Mouse (Mus musculus) neural tube, embryonic 11.5 days (tissue): ENCODE results near the gene Utp18. TPM values are rescaled to one million over a fixed set of nuclear protein-coding genes. Genes with fewer than 3 reads are reported as not detected.
A peak's percentile ranks its signal among the peaks of the same experiment; 100 is the strongest.
"Not testable (repeated sequence)": the region's sequence is repeated elsewhere in the genome, so short reads cannot be mapped to it uniquely, and the experiment has no call there.

ENCODE experiments used
- ATAC-seq: fragments of 200-750 bp; cut with Nextera tagmentation; 2 replicates; pipeline ENCODE4 v1.8.0; 2017; ENCODE audit warnings: moderate number of reproducible peaks, mild to moderate bottlenecking, moderate TSS enrichment, moderate library complexity; ENCODE audit not compliant: insufficient read depth, low FRiP score, low TSS enrichment
- DNase-seq: peaks from one replicate; pipeline ENCODE4 v3.0.0-alpha.2; 2015; ENCODE audit warnings: low spot score
- H3K27ac ChIP-seq: fragments of 300-500 bp; sonication (generic); 2 replicates; pipeline ENCODE4 v1.5.1; 2014; ENCODE audit warnings: low read depth, mild to moderate bottlenecking, low read length
- H3K27me3 ChIP-seq: fragments of 300-500 bp; sonication (generic); 2 replicates; pipeline ENCODE4 v1.6.1; 2014; ENCODE audit warnings: mild to moderate bottlenecking, low read length, mixed read lengths; ENCODE audit not compliant: control insufficient read depth, insufficient read depth
- H3K36me3 ChIP-seq: fragments of 300-500 bp; sonication (generic); 2 replicates; pipeline ENCODE4 v1.6.1; 2014; ENCODE audit warnings: mild to moderate bottlenecking, low read length, moderate library complexity, mixed read lengths; ENCODE audit not compliant: control insufficient read depth, insufficient read depth
- H3K4me1 ChIP-seq: fragments of 300-500 bp; sonication (generic); 2 replicates; pipeline ENCODE4 v1.6.1; 2014; ENCODE audit warnings: low read length, mixed read lengths; ENCODE audit not compliant: control insufficient read depth, insufficient read depth
- H3K4me2 ChIP-seq: fragments of 300-500 bp; sonication (generic); 2 replicates; pipeline ENCODE4 v1.6.1; 2014; ENCODE audit warnings: low read depth, mild to moderate bottlenecking, moderate library complexity
- H3K4me3 ChIP-seq: fragments of 300-500 bp; sonication (generic); 2 replicates; pipeline ENCODE4 v1.5.1; 2014; ENCODE audit warnings: low read depth, low read length
- H3K9ac ChIP-seq: fragments of 300-500 bp; sonication (generic); 2 replicates; pipeline ENCODE4 v1.6.1; 2014; ENCODE audit warnings: mild to moderate bottlenecking, low read length
- H3K9me3 ChIP-seq: fragments of 300-500 bp; sonication (generic); 2 replicates; pipeline ENCODE4 v1.6.1; 2016; ENCODE audit warnings: low read length; ENCODE audit not compliant: control insufficient read depth
- WGBS: fragments of 180-500 bp; shearing (Covaris S2); extraction: QIAGEN DNeasy Blood & Tissue Kit; methylation state at CpG from one replicate; pipeline ENCODE4 v1.1.7; 2014; 5-methylcytosine and 5-hydroxymethylcytosine counted together
- polyA plus RNA-seq: library from polyadenylated mRNA; unstranded; fragments of >200 nt; fragmentation: Nextera tagmentation; extraction: Ambion mirVana; gene quantifications from 2 replicates; pipeline ENCODE4 v1.2.1, GENCODE M21; 2014

The Utp18 gene
- polyA plus RNA-seq, result 40.7 and 45.0 TPM in 2 replicates

DNA sequence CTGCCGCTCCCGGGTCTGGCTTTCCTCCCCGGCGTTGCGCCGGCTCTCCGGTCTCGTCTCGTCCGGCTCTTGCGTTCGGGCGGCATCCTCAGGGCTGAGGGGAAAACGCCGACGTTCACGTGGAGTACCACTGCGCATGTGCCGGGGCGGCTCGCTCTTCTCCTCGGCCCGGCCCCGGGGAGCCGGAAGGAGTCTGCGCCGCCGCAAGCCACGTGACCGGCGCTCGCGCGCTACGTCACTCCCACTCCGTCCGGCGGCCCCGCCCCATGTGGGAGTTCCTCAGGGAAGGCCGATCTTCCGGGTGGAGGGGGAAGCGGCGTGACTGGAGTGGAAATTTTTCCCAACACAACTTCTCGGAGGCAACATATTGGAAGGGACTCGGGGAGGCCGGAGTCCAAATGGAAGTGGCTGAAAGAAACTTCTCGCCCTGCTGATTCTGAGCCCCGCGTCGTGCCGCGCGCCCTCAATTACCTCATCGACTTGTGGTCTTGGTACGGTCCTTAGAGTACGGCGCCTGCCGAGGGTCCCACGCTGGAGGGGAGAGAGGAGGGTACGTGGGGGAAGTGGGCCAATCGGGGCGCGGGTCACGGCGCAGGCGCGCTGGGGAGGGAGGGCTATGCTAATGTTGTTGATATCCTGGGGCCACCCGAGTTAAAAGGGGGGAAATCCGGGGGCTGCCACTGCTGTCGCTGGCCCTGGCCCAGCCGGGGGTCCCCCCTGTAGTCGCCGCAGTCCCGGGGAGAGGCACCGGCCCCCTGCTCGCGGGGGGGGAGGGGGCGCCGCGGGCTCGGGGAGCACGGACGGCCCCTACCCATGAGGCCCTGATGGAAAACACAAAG is at the start of gene Utp18, which contains the start of gene Mbtd1:
TSS of gene Utp18 (minus strand) at position 195 of the 839 bp plus-strand sequence.
TSS of gene Mbtd1 (plus strand) at position 281 of the 839 bp plus-strand sequence.
- Histone ChIP-seq H3K36me3 (no peaks in the 10 kb centered on the region), H3K4me2 (peak within 1 kb of the TSS; percentile 86), H3K27ac (peak within 1 kb of the TSS; percentile 84), H3K27me3 (no peaks in the 10 kb centered on the region), H3K4me1 (peaks cover 18% of the 10 kb centered on the region), H3K9ac (peak within 1 kb of the TSS; percentile 97), H3K4me3 (peak within 1 kb of the TSS; percentile 98), H3K9me3 (no peaks in the 10 kb centered on the region)
- ATAC-seq, result peak; percentile 97
- DNase-seq, result peak; percentile 99
- under 1% methylated on average over 74 of the region's 83 CpGs for WGBS

DNA sequence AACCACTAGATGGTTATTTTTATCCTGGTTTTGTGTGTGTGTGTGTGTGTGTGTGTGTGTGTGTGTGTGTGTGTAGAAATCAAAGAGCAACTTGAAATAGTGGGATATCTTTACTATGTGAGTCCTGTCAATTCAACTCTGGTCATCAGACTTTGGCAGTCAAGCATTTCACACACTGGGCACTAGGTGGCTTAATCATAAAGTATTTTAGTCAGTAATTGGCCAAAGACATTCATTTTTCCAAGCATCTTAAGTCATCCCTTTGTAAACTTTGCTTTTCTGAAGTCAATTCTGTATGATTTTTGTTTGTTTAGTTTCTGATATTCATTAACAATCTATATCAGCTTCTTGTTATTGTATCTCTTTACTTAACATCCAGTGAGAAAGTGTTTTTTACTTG is 43.5 kb upstream of the Utp18 start:
- no peak overlapping the region for H3K9ac ChIP-seq
- H3K36me3 ChIP-seq, result peaks cover 11% of the 10 kb centered on the region
- H3K27me3 ChIP-seq, result no peaks in the 10 kb centered on the region
- DNase-seq (no peak), ATAC-seq (no peak)
- no peak overlapping the region for H3K4me2 ChIP-seq
- no peaks in the 10 kb centered on the region for H3K4me1 ChIP-seq
- H3K9me3 ChIP-seq, result no peaks in the 10 kb centered on the region
- no peak overlapping the region for H3K4me3 ChIP-seq
- no peak overlapping the region for H3K27ac ChIP-seq

DNA sequence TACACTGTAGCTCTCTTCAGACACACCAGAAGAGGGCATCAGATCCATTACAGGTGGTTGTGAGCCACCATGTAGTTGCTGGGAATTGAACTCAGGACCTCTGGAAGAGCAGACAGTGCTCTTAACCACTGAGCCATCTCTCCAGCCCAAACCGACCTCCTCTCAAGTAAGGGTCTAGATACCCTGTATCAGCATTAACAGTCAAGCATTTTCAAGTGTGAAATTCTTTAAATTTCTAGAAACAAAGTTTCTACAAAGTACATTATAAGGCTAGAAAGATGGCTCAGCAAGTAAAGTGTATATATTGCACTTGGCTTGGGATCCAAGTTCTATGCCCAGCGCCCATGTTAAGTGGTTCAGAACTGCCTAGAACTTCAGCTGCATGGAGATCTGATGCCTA is 29.5 kb upstream of the Utp18 start:
- H3K4me2 ChIP-seq, H3K4me3 ChIP-seq, H3K4me1 ChIP-seq, DNase-seq, H3K9me3 ChIP-seq, ATAC-seq, H3K27ac ChIP-seq, H3K9ac ChIP-seq, H3K27me3 ChIP-seq, H3K36me3 ChIP-seq: not testable (repeated sequence)
- WGBS, result 91% methylated on average over 2 of the region's 2 CpGs

DNA sequence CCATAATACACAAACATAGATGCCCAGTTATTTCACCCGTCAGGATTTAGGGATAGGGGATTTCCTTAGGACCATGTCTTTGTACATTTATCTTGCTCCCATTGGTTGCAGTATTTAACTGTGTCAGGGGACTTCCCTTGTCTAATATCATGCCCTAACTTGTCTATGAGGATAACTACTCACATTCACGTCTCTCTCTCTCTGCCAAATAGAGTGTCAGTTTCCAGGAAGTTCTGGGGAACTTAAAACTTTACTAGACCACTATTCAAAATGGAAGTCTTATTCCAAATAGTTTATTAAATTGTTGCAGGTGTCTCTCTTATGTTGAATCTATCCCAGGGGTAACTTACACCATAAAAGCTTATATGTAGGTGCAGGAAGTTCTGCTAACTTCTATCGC is 26.0 kb upstream of the Utp18 start:
- 94% methylated on average over 3 of the region's 3 CpGs for WGBS
- DNase-seq, result no peak
- Histone ChIP-seq H3K27me3 (no peaks in the 10 kb centered on the region), H3K9ac (no peak overlapping the region), H3K9me3 (no peaks in the 10 kb centered on the region), H3K4me1 (no peaks in the 10 kb centered on the region), H3K36me3 (no peaks in the 10 kb centered on the region; the same call in 1 of the 2 replicates), H3K27ac (no peak overlapping the region), H3K4me3 (no peak overlapping the region), H3K4me2 (no peak overlapping the region)
- ATAC-seq, result no peak

DNA sequence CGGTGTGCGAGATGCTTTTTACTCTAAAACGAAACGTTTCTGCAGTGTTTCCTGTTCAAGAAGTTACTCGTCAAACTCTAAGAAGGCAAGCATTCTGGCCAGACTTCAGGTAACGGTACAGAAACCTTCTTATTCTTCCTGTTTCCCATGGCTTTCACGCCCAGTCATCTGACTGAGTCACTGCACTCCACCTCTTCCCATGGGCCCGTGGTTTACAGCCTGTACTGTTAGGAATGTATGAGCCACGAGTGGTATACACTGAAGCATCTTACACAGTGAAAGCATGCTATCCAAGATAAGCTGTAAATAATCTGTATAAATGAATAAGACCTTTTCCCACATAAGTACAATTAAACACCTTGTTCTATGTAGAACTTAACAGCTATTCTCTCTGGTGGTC is 23.3 kb upstream of the Utp18 start:
- no peaks in the 10 kb centered on the region for H3K4me1 ChIP-seq
- no peaks in the 10 kb centered on the region for H3K27me3 ChIP-seq
- 92% methylated on average over 9 of the region's 9 CpGs for WGBS
- no peak overlapping the region for H3K4me3 ChIP-seq
- H3K9me3 ChIP-seq, result no peaks in the 10 kb centered on the region
- H3K9ac ChIP-seq, result no peak overlapping the region
- H3K36me3 ChIP-seq, result no peaks in the 10 kb centered on the region; the same call in 1 of the 2 replicates
- DNase-seq (no peak), ATAC-seq (no peak)
- no peak overlapping the region for H3K27ac ChIP-seq
- H3K4me2 ChIP-seq, result no peak overlapping the region

DNA sequence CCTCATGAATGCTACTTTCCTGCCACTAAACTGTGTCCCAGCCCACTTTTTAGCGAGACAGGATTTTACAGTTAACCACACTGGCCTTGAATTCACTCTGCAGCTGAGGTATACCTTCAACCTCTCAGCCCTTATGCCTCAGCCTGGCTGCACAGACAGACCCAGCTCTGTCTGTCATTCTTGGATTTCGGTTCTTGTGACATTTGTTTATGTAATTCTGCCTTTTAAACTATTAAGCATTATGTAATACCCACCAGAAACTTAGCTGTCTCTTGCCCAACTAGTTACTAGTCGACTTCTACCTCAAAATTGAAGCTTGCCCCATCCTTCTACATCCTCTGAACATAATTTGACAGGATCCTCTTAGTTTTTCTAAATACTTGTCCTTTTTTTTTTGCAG is 22.3 kb upstream of the Utp18 start:
- Histone ChIP-seq H3K36me3 (no peaks in the 10 kb centered on the region; the same call in 1 of the 2 replicates), H3K9ac (no peak overlapping the region), H3K4me1 (no peaks in the 10 kb centered on the region), H3K27me3 (no peaks in the 10 kb centered on the region), H3K9me3 (no peaks in the 10 kb centered on the region), H3K4me2 (no peak overlapping the region), H3K27ac (no peak overlapping the region), H3K4me3 (no peak overlapping the region)
- DNase-seq, result no peak
- no peak for ATAC-seq
- 91% methylated on average over 3 of the region's 3 CpGs for WGBS

DNA sequence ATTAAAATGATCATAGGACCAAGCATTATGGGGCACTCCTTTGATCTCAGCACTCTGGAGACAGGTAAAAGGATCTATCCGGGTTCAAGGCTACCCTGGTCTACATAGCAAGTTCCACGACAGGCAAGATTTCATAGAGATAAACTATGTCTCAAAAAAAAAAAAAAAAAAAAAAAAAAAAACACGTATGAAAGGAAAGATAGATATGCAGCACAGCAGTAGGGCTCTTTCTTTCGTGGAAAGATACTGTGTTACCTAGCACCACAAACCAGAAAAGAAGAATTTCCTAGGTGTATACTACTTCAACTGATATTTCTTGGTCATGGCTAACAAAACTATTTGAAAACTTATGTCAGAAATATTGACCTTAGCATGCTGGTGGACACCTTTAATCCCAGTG is 21.3 kb upstream of the Utp18 start:
- Histone ChIP-seq H3K4me2 (no peak overlapping the region), H3K9me3 (no peaks in the 10 kb centered on the region), H3K27me3 (no peaks in the 10 kb centered on the region), H3K36me3 (no peaks in the 10 kb centered on the region; the same call in 1 of the 2 replicates), H3K9ac (no peak overlapping the region), H3K27ac (no peak overlapping the region), H3K4me1 (no peaks in the 10 kb centered on the region), H3K4me3 (no peak overlapping the region)
- no peak for DNase-seq
- 96% methylated on average over 4 of the region's 4 CpGs for WGBS
- ATAC-seq, result no peak

DNA sequence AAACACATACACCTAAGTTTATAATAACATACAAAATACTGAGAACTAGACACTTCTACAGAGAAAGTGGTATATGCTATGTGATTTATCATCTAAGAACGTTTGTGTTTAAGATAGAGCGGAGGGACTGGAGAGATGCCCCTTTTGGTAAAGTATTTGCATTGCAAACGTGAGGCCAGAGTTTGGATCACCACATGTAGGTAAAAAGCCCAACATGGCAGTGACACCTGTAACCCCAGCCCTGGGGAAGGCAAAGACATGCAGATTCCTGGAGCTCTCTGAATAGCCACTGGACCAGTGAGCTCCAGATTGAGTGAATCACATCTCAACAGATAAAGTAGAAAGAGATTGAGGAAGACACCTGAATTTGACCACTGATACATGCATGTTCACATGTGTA is 12.2 kb upstream of the Utp18 start:
- DNase-seq (no peak), ATAC-seq (no peak)
- no peaks in the 10 kb centered on the region for H3K9me3 ChIP-seq
- H3K4me3 ChIP-seq, result no peak overlapping the region
- H3K9ac ChIP-seq, result no peak overlapping the region
- no peak overlapping the region for H3K4me2 ChIP-seq
- H3K4me1 ChIP-seq, result no peaks in the 10 kb centered on the region
- WGBS, result 85% methylated on average over 3 of the region's 3 CpGs
- no peaks in the 10 kb centered on the region for H3K27me3 ChIP-seq
- no peak overlapping the region for H3K27ac ChIP-seq
- peaks cover 2% of the 10 kb centered on the region; the same call in 1 of the 2 replicates for H3K36me3 ChIP-seq

DNA sequence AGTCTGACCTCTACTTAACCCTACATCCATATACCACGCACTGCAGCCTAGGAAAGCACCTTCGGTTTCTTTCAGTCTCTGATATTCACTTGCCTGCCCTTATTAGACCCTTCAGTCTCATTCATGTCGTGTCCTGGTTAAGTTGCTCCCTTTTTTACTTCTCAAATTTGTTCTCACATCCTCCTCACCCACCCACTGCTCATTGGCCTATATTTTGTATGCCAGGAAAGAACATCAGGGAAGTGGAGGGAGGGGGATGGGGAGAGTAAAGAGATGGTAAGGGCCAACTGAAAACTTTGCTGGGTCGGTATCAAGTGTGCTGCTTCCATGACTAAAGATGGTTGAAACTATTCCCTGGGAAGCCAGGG is 1.5 kb upstream of the Utp18 start:
- DNase-seq, result no peak
- ATAC-seq, result no peak
- H3K27ac ChIP-seq, result no peak overlapping the region; the same call in 1 of the 2 replicates
- peak overlapping the region; percentile 98 for H3K4me3 ChIP-seq
- no peaks in the 10 kb centered on the region for H3K27me3 ChIP-seq
- peaks cover 18% of the 10 kb centered on the region for H3K4me1 ChIP-seq
- H3K9me3 ChIP-seq, result no peaks in the 10 kb centered on the region
- 3% methylated on average over 4 of the region's 4 CpGs for WGBS
- H3K36me3 ChIP-seq, result no peaks in the 10 kb centered on the region
- H3K4me2 ChIP-seq, result peak overlapping the region; percentile 86
- H3K9ac ChIP-seq, result peak overlapping the region; percentile 97
